Mouse (Mus musculus): ENCODE measurements at regions not wholly inside any gene's neighbourhood (a gene's known extent, or its start where the extent isn't known, plus 50 kb on each side); places are given as distances from the start of the nearest gene placed in this dataset.
A peak's percentile ranks its signal among the peaks of the same experiment; 100 is the strongest.

- Histone ChIP-seq H3K9me3 (replicated peaks) (no peaks in the 10 kb centered on the region; the same call in 1 of the 2 replicates), H3K4me1 (no peaks in the 10 kb centered on the region), H3K27me3 (ENCODE audit: low read depth, poor library complexity, severe bottlenecking) (peaks cover 2% of the 10 kb centered on the region; the same call in 1 of the 2 replicates), H3K36me3 (no peaks in the 10 kb centered on the region), H3K4me3 (no peak overlapping the region), H3K27ac (replicated peaks) (no peak overlapping the region)
- DNase-seq (ENCODE audit: low spot score) = no peak
- 85% methylated on average over 4 of the region's 4 CpGs for WGBS
These were observed 168.9 kb upstream of the Nfe2l3 start for GRCm38 (mm10) chr6:51263595-51263994.

DNA sequence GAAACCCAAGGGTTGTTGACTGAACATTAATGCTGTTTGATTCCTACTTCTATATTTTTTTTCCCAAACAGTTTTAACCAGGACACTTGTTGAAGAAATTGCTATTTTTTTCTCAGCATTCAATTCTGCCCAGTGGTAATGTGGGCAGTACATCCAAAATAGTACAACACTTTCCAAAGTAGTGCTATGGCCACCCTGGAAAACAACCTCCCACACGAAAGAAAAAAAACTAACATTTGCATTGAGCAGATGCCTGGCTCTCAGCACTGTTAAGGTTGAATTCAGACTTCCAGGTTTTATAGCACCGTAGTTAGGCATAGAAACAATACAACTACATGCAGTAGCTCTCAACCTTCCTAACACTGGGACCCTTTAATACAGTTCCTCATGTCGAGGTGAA, 167.1 kb upstream of the Nfe2l3 start:
- Histone ChIP-seq H3K36me3 (no peaks in the 10 kb centered on the region), H3K4me3 (no peak overlapping the region), H3K27me3 (ENCODE audit: low read depth, poor library complexity, severe bottlenecking) (peaks cover 16% of the 10 kb centered on the region), H3K9me3 (replicated peaks) (no peaks in the 10 kb centered on the region; the same call in 1 of the 2 replicates), H3K27ac (replicated peaks) (no peak overlapping the region), H3K4me1 (peaks cover 10% of the 10 kb centered on the region)
- WGBS = 88% methylated on average over 3 of the region's 3 CpGs
- DNase-seq (ENCODE audit: low spot score) = no peak

DNA sequence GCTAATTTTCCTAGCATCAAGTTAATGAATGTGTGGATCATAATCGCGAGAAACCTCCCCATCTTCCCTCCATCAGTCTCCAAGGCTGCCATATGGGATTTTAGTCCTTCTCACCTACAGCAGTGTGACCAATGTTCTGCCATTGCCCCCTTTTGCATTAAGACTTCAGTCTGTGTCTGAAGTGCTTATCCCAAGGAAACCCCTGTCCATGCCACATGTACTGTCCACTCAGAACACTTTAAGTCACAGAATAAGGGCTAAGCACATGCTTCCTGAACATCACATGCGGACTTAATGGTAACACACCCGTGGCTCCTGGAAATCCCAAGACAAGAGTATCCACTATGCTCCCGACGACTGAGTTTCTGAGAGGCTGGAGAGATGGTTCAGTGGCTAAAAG, 165.7 kb upstream of the Nfe2l3 start:
- WGBS = 87% methylated on average over 6 of the region's 6 CpGs
- H3K9me3 ChIP-seq (replicated peaks) = no peaks in the 10 kb centered on the region
- DNase-seq (ENCODE audit: low spot score) = no peak

DNA sequence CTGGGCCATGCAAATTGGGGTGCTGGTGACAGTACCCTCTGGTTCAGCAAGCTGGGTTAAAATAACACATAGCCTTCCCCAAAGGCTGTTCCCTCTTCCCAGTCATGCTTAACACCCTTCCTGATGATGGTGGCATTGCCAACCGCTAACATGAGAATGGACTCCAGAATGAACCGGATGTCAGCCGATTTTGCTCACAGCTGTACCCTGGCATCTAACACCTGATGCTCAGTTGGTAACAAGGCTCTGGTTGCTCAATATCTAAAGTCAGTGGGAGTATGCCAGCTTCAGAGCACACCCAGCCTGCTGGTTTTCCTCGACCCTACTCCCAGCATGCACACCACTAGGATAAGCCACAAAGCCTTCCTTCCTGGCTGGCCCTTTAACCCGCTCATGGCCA, 164.6 kb upstream of the Nfe2l3 start:
- Histone ChIP-seq H3K27ac (replicated peaks) (no peak overlapping the region), H3K4me3 (no peak overlapping the region), H3K27me3 (ENCODE audit: low read depth, poor library complexity, severe bottlenecking) (peaks cover 16% of the 10 kb centered on the region), H3K36me3 (no peaks in the 10 kb centered on the region), H3K9me3 (replicated peaks) (no peaks in the 10 kb centered on the region), H3K4me1 (peaks cover 25% of the 10 kb centered on the region)
- no peak for DNase-seq (ENCODE audit: low spot score)
- 85% methylated on average over 5 of the region's 5 CpGs for WGBS

More for the DNA sequence above, 165.7 kb upstream of the Nfe2l3 start:
- Histone ChIP-seq H3K36me3 (no peaks in the 10 kb centered on the region), H3K27ac (replicated peaks) (no peak overlapping the region), H3K27me3 (ENCODE audit: low read depth, poor library complexity, severe bottlenecking) (peaks cover 16% of the 10 kb centered on the region), H3K4me1 (peaks cover 24% of the 10 kb centered on the region), H3K4me3 (no peak overlapping the region)

GRCm38 (mm10) chr6:51268931-51269330, 163.5 kb upstream of the Nfe2l3 start:
- H3K4me1 ChIP-seq = peaks cover 25% of the 10 kb centered on the region
- H3K27ac ChIP-seq (replicated peaks) = no peak overlapping the region
- WGBS = 81% methylated on average over 5 of the region's 5 CpGs
- DNase-seq (ENCODE audit: low spot score) = no peak
- H3K9me3 ChIP-seq (replicated peaks) = no peaks in the 10 kb centered on the region
- no peak overlapping the region for H3K4me3 ChIP-seq
- peaks cover 16% of the 10 kb centered on the region for H3K27me3 ChIP-seq (ENCODE audit: low read depth, poor library complexity, severe bottlenecking)
- H3K36me3 ChIP-seq = no peaks in the 10 kb centered on the region

- 35% methylated on average over 10 of the region's 10 CpGs for WGBS
- DNase-seq (ENCODE audit: low spot score) = peak; percentile 16
- H3K4me3 ChIP-seq = peak overlapping the region; percentile 81
- H3K9me3 ChIP-seq (replicated peaks) = no peaks in the 10 kb centered on the region
- H3K4me1 ChIP-seq = peaks cover 25% of the 10 kb centered on the region
- no peaks in the 10 kb centered on the region for H3K36me3 ChIP-seq
- peaks cover 16% of the 10 kb centered on the region for H3K27me3 ChIP-seq (ENCODE audit: low read depth, poor library complexity, severe bottlenecking)
- no peak overlapping the region for H3K27ac ChIP-seq (replicated peaks)
These were observed 162.9 kb upstream of the Nfe2l3 start for GRCm38 (mm10) chr6:51269617-51270016.

- Histone ChIP-seq H3K27me3 (ENCODE audit: low read depth, poor library complexity, severe bottlenecking) (peaks cover 16% of the 10 kb centered on the region), H3K4me1 (peaks cover 25% of the 10 kb centered on the region), H3K27ac (replicated peaks) (peak overlapping the region; percentile 85)
These were observed 162.0 kb upstream of the Nfe2l3 start for GRCm38 (mm10) chr6:51270216-51271127.

GRCm38 (mm10) chr6:51271128-51271480, 161.4 kb upstream of the Nfe2l3 start:
- Histone ChIP-seq H3K36me3 (no peaks in the 10 kb centered on the region), H3K9me3 (replicated peaks) (no peaks in the 10 kb centered on the region), H3K27ac (replicated peaks) (peak overlapping the region; percentile 85), H3K4me3 (peak overlapping the region; percentile 81), H3K4me1 (peaks cover 25% of the 10 kb centered on the region), H3K27me3 (ENCODE audit: low read depth, poor library complexity, severe bottlenecking) (peaks cover 18% of the 10 kb centered on the region)
- 1% methylated on average over 17 of the region's 17 CpGs for WGBS
- no peak for DNase-seq (ENCODE audit: low spot score)

More at GRCm38 (mm10) chr6:51270216-51271127, 162.0 kb upstream of the Nfe2l3 start:
- Histone ChIP-seq H3K36me3 (no peaks in the 10 kb centered on the region), H3K4me3 (peak overlapping the region; percentile 81), H3K9me3 (replicated peaks) (no peaks in the 10 kb centered on the region)
- WGBS = under 1% methylated on average over 80 of the region's 80 CpGs
- DNase-seq (ENCODE audit: low spot score) = peak; percentile 94

DNA sequence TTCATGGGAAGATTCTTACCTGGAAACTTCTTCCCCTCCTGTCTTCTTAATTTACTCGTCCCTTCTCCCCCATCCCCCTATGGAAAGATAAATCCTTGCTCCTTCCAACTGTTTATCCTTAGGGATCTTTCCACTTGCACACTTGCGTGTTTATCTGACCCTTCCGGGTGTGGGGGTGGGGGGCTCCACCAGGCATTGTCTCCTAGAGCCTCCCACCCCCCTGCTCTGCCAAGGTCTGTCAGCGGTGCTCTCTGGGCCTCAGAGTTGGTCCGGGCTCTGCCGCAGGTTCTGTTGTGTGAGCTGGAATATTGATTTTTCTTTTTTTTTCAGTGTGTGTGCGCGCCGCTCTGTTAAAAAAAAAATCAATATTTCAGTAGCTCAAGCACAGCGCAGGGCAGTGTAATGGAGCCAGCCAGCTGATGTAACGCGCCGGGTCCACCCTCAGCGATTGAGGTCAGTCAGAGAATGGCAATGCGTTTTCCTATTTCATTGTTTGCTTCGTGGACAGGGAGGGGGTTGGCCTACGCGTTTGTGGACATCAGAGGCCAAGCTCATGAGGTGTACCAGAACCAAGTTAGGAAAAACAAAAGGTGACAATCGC, 160.2 kb upstream of the Nfe2l3 start:
- peak; percentile 15 for DNase-seq (ENCODE audit: low spot score)
- Histone ChIP-seq H3K36me3 (no peaks in the 10 kb centered on the region), H3K9me3 (replicated peaks) (no peaks in the 10 kb centered on the region), H3K4me1 (peaks cover 25% of the 10 kb centered on the region), H3K4me3 (no peak overlapping the region), H3K27me3 (ENCODE audit: low read depth, poor library complexity, severe bottlenecking) (peaks cover 19% of the 10 kb centered on the region), H3K27ac (replicated peaks) (no peak overlapping the region)
- 87% methylated on average over 19 of the region's 19 CpGs for WGBS

DNA sequence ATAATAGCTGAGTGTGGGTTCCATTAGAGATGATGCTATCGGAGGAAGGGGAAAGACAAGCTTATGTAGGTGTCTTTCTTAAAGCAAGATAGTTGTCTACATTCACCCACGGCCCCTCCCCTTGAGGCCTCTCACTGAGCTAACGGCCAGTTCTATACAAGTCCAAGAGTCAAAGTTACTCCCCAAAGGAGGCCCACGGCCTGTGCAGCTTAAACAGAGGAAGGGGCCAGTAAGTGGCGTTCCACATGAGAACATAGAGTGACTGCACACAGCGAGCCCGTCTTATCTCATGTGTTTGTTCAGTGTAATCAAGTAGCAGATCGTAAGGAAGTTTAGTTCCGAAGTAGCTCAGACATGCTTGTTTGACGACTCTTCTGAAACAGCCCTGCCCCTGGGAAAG, 153.0 kb upstream of the Nfe2l3 start:
- Histone ChIP-seq H3K4me1 (no peaks in the 10 kb centered on the region), H3K27me3 (ENCODE audit: low read depth, poor library complexity, severe bottlenecking) (0 out of 2 replicates have a peak, but pooled peaks cover 2% of the 10 kb centered on the region)
- no peak for DNase-seq (ENCODE audit: low spot score)

DNA sequence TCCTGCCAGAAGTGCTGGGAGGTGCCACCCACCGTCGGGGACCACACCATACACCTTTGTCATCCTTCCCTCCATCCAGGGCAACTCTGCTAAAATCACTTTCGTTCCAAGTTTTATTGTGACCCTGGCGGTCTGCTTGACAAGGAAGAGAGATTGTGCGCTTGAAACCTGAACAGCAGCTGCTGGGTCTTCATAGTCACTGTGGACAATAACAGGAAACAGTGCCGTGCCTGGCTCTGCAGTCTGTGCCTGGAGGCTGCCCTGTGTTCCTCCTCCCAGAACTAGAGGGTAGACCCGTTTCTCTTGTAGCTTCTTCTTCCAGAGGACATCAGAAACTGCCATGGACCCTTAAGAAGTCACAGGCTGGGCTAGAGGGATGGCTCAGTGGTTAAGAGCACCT, 152.2 kb upstream of the Nfe2l3 start:
- no peaks in the 10 kb centered on the region for H3K9me3 ChIP-seq (replicated peaks)
- no peaks in the 10 kb centered on the region for H3K36me3 ChIP-seq
- no peak overlapping the region for H3K27ac ChIP-seq (replicated peaks)
- H3K4me1 ChIP-seq = no peaks in the 10 kb centered on the region
- 0 out of 2 replicates have a peak, but pooled peaks cover 2% of the 10 kb centered on the region for H3K27me3 ChIP-seq (ENCODE audit: low read depth, poor library complexity, severe bottlenecking)
- DNase-seq (ENCODE audit: low spot score) = no peak
- 80% methylated on average over 7 of the region's 7 CpGs for WGBS
- no peak overlapping the region for H3K4me3 ChIP-seq

More for the DNA sequence above, 153.0 kb upstream of the Nfe2l3 start:
- Histone ChIP-seq H3K27ac (replicated peaks) (no peak overlapping the region), H3K4me3 (no peak overlapping the region), H3K9me3 (replicated peaks) (no peaks in the 10 kb centered on the region), H3K36me3 (no peaks in the 10 kb centered on the region)
- 90% methylated on average over 10 of the region's 10 CpGs for WGBS

DNA sequence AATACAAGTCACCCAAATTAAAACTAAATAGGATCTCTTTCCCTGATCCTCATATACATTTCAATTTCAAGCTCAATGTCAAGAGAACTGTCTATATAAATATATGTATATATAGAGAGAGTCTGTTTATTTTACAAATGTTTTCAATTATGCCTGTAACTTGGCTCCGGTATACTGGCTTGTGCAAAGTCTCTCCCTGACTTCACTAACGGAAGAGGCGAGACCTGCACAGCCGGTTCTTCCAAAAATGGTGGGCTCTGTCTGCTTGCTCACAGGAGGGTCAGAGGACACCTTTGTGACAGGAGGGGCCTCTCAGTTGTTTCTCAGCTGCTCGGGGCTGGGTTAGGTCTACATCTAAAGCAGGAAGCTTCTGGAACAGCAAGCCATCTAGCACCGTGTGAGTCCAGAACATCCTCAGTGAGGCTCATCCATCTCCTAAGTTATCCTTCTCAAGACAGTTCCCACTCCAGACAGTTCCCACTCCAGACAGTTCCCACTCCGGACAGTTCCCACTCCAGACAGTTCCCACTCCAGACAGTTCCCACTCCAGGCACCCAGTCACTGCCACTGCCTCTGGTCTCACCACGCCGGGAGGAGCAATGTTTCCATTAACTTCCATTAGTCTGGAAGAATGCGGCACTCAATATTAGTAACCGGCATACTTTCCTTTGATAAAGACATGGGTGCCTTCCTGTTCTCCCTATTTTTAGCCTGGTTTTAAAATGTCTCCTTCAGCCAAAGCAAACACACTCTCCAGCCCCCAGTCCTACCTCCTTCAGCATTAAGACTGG, 148.4 kb upstream of the Nfe2l3 start:
- Histone ChIP-seq H3K4me1 (no peaks in the 10 kb centered on the region), H3K27me3 (ENCODE audit: low read depth, poor library complexity, severe bottlenecking) (no peaks in the 10 kb centered on the region), H3K36me3 (no peaks in the 10 kb centered on the region), H3K27ac (replicated peaks) (no peak overlapping the region), H3K9me3 (replicated peaks) (no peaks in the 10 kb centered on the region), H3K4me3 (no peak overlapping the region)
- DNase-seq (ENCODE audit: low spot score) = no peak
- WGBS = 86% methylated on average over 11 of the region's 11 CpGs

Data from midbrain, embryonic 10.5 days (tissue).